Mouse (Mus musculus) kidney, postnatal 0 days (tissue): ENCODE data around the gene 1700056E22Rik. TPM values are rescaled to one million over a fixed set of nuclear protein-coding genes. Genes with fewer than 3 reads are reported as not detected.
A peak's percentile ranks its signal among the peaks of the same experiment; 100 is the strongest.

ENCODE experiments used
- ATAC-seq: fragments of 200-750 bp; cut with Nextera tagmentation; replicated peaks from 2 replicates; pipeline ENCODE4 v1.8.0; 2017; ENCODE audit warnings: low read depth, moderate number of reproducible peaks, moderate TSS enrichment, moderate library complexity; ENCODE audit not compliant: low FRiP score
- DNase-seq: peaks from one replicate; pipeline ENCODE4 v3.0.0-alpha.2; 2016; ENCODE audit warnings: low spot score
- H3K27ac ChIP-seq: fragments of 300-500 bp; sonication (generic); 2 replicates; pipeline ENCODE4 v1.5.1; 2014; ENCODE audit warnings: mild to moderate bottlenecking
- H3K27me3 ChIP-seq: fragments of 300-500 bp; sonication (generic); 2 replicates; pipeline ENCODE4 v1.6.1; 2014; ENCODE audit warnings: low read length, mixed read lengths; ENCODE audit not compliant: insufficient read depth
- H3K36me3 ChIP-seq: fragments of 300-500 bp; sonication (generic); 2 replicates; pipeline ENCODE4 v1.6.1; 2014; ENCODE audit warnings: low read length, mixed read lengths; ENCODE audit not compliant: insufficient read depth
- H3K4me1 ChIP-seq: fragments of 300-500 bp; sonication (generic); replicated peaks from 2 replicates; pipeline ENCODE4 v1.6.1; 2014; ENCODE audit warnings: antibody characterized with exemption, low read length, mixed read lengths; ENCODE audit not compliant: insufficient read depth
- H3K4me2 ChIP-seq: fragments of 300-500 bp; sonication (generic); 2 replicates; pipeline ENCODE4 v1.6.1; 2014; ENCODE audit warnings: mild to moderate bottlenecking, low read length, moderate library complexity, mixed read lengths
- H3K4me3 ChIP-seq: fragments of 300-500 bp; sonication (generic); replicated peaks from 2 replicates; pipeline ENCODE4 v1.5.1; 2014; ENCODE audit warnings: low read depth, low read length
- H3K9ac ChIP-seq: fragments of 300-500 bp; sonication (generic); 2 replicates; pipeline ENCODE4 v1.6.1; 2014; ENCODE audit warnings: low read depth, low read length
- H3K9me3 ChIP-seq: fragments of 300-500 bp; sonication (generic); replicated peaks from 2 replicates; pipeline ENCODE4 v1.6.1; 2016; ENCODE audit warnings: low read length, inconsistent platforms, mixed read lengths
- CTCF ChIP-seq: IDR thresholded peaks from 2 replicates; pipeline ENCODE4 v1.5.1; 2016; ENCODE audit warnings: antibody characterized with exemption, low read depth, mild to moderate bottlenecking, moderate library complexity
- WGBS: fragments of 180-500 bp; shearing (Covaris S2); extraction: QIAGEN DNeasy Blood & Tissue Kit; methylation state at CpG from one replicate; pipeline ENCODE4 v1.1.7; 2014; 5-methylcytosine and 5-hydroxymethylcytosine counted together
- polyA plus RNA-seq: library from polyadenylated mRNA; unstranded; fragments of >200 nt; fragmentation: Nextera tagmentation; extraction: Ambion mirVana; gene quantifications from 2 replicates; pipeline ENCODE4 v1.2.1, GENCODE M21; 2015

Gene 1700056E22Rik
- polyA plus RNA-seq, 1 experiment from 2014 or later, result 2.3 TPM

DNA sequence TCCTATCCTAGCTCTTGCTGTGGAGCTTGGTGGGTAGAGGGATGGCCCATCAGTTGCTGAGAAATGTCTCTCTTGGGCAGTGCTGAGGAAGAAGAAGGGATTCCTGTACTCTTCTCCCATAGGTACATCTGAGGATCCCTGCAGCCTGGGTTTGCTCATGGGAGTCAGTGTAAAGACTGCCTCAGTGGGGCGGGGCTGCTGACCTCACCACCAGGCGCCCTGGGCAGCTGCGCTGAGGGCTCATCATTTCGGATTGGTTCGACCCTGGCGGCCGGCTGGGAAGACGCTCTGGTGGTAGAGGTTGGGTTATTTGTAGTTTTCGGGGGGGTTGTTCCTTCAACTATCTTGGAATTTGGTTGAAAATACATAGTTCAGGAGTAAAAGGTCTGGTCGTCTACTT lies 5.2 kb upstream of the 1700056E22Rik start:
- H3K9ac ChIP-seq, result no peak overlapping the region
- DNase-seq (no peak), ATAC-seq (no peak)
- 95% methylated on average over 10 of the region's 10 CpGs for WGBS
- peaks cover 6% of the 10 kb centered on the region; the same call in 1 of the 2 replicates for H3K4me1 ChIP-seq
- no peaks in the 10 kb centered on the region for H3K36me3 ChIP-seq
- no peak overlapping the region for H3K4me3 ChIP-seq
- no peak for TF ChIP-seq CTCF
- no peak overlapping the region for H3K27ac ChIP-seq
- no peaks in the 10 kb centered on the region for H3K27me3 ChIP-seq
- H3K4me2 ChIP-seq, result no peak overlapping the region
- H3K9me3 ChIP-seq, result no peaks in the 10 kb centered on the region

DNA sequence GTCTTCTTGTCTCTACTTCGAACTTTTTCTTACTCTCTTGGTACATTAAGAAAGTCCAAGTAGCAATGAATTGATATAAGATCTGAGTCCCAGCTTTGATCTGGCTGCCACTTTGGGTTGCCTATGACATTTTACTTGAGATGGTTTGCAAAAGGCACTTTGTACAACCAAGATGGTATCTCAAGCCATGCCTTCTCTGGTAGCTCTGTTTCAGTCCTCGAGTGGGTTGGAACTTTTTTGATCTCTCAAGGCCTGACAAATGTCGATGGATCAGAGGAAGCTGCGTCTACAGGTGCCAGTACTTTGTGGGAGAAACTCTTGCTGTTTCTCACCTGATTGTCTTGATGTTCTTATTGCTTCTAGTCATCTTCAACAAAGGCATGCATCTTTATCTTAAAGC lies 3.7 kb upstream of the 1700056E22Rik start:
- H3K9me3 ChIP-seq, result no peaks in the 10 kb centered on the region
- H3K36me3 ChIP-seq, result no peaks in the 10 kb centered on the region
- no peak for ATAC-seq

DNA sequence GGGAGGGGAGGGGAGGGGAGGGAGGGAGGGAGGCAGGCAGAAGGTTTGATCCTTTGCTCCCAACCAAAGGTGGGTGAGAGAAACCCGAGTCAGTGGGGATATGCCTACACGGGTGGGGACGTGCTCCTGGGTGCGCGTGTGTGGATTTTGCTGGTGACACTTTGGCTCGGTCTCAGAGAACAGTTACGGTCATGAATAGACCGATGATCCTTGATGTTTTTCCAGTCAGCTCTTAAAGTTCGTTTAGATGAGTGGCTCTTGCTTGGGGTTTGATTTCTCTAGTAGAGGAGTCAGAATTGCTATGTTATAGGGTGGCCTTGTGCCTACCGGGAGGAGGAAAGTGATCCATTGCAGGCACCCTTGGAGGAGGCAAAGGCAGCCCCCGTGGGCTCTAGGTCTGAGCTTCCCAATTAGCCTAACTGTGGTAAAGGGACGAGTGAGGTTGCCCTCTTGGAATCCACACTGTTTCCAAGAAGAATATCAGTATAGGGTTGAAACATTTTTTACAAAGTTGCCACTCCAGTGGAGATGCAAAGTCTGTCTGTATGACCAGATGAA lies 1.3 kb upstream of the 1700056E22Rik start:
- Histone ChIP-seq H3K9ac (peak overlapping the region; percentile 31), H3K36me3 (no peaks in the 10 kb centered on the region), H3K9me3 (no peaks in the 10 kb centered on the region), H3K4me1 (peaks cover 6% of the 10 kb centered on the region; the same call in 1 of the 2 replicates), H3K27ac (no peak overlapping the region), H3K4me2 (peak overlapping the region; percentile 66), H3K27me3 (no peaks in the 10 kb centered on the region), H3K4me3 (peak overlapping the region; percentile 46)
- ATAC-seq (no peak), DNase-seq (no peak)
- TF ChIP-seq CTCF, result no peak
- WGBS, result 7% methylated on average over 12 of the region's 12 CpGs

More for the DNA sequence above, 3.7 kb upstream of the 1700056E22Rik start:
- Histone ChIP-seq H3K27ac (no peak overlapping the region), H3K27me3 (no peaks in the 10 kb centered on the region), H3K4me3 (no peak overlapping the region), H3K4me1 (peaks cover 6% of the 10 kb centered on the region; the same call in 1 of the 2 replicates), H3K9ac (no peak overlapping the region), H3K4me2 (no peak overlapping the region)
- no peak for DNase-seq
- whole genome bisulfite sequencing, result 86% methylated on average over 4 of the region's 4 CpGs
- TF ChIP-seq CTCF, result no peak

DNA sequence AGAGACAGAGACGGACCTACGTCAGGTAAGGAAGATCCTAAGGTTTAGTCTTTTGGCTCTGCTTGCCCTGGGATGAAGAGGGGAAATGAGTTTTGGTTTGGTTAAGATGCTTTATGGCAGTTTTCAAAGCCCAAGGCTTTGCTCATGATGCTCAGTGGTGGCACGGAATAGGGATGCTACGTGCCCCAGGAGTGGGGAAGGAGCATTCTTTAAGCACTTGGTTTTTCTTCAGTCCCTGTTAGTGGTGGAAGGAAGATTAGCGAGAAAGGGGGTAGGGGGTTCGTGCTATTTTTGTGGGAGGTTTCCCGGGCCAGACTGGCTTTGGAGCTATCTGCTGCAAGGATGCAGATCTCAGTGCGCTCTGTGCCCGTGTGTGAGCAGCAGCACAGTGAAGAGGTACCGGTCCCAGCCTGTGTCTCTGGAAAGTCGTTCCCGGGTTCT lies 660 bp upstream of the 1700056E22Rik start:
- Histone ChIP-seq H3K4me1 (peaks cover 6% of the 10 kb centered on the region; the same call in 1 of the 2 replicates), H3K36me3 (no peaks in the 10 kb centered on the region), H3K4me2 (peak overlapping the region; percentile 66), H3K4me3 (peak overlapping the region; percentile 46), H3K27ac (peak overlapping the region; percentile 0; the same call in 1 of the 2 replicates), H3K27me3 (no peaks in the 10 kb centered on the region), H3K9ac (peak overlapping the region; percentile 31), H3K9me3 (no peaks in the 10 kb centered on the region)
- ATAC-seq, result no peak
- peak; percentile 33 for DNase-seq
- WGBS, result 0% methylated on average over 12 of the region's 12 CpGs
- no peak for TF ChIP-seq CTCF

DNA sequence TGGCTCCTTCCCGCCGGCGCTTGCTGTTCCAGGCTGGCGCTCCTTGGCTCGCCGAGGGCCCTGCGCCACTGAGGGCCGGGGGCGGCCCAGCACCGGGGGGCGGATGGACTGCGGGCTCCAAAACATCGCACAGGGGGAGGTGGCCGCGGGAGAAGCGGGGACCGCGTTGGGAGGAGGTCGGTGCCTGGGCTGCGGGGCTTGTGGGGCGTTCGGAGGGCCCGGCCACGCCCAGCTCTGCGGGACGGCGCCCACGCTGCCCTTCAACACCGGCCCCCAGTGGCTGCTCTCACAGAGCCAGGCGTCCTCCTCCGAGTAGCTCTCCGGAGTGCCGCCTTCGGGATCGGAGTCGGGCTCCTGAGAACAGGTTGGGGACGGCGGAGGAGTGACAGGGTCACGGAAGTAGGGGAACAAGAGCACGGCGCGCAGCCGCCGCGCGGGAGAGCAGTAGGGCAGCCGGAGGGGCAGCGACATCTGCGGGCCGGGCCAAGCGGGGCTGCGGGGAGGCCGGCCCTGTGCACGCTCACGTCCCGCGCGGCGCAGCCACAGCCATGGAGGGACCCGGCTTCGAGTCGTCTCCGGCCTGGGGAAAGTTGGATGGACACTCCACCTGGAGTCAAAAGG lies 601 bp downstream of the 1700056E22Rik start:
- peak; percentile 31; the same call in 1 of the 2 replicates for TF ChIP-seq CTCF
- WGBS, result under 1% methylated on average over 61 of the region's 63 CpGs
- Histone ChIP-seq H3K4me3 (peak overlapping the region; percentile 46), H3K27me3 (no peaks in the 10 kb centered on the region), H3K27ac (peak overlapping the region; percentile 91), H3K4me2 (peak overlapping the region; percentile 72), H3K9ac (peak overlapping the region; percentile 75), H3K9me3 (no peaks in the 10 kb centered on the region), H3K36me3 (no peaks in the 10 kb centered on the region), H3K4me1 (peaks cover 6% of the 10 kb centered on the region; the same call in 1 of the 2 replicates)
- DNase-seq (no peak), ATAC-seq (peak; percentile 70)

DNA sequence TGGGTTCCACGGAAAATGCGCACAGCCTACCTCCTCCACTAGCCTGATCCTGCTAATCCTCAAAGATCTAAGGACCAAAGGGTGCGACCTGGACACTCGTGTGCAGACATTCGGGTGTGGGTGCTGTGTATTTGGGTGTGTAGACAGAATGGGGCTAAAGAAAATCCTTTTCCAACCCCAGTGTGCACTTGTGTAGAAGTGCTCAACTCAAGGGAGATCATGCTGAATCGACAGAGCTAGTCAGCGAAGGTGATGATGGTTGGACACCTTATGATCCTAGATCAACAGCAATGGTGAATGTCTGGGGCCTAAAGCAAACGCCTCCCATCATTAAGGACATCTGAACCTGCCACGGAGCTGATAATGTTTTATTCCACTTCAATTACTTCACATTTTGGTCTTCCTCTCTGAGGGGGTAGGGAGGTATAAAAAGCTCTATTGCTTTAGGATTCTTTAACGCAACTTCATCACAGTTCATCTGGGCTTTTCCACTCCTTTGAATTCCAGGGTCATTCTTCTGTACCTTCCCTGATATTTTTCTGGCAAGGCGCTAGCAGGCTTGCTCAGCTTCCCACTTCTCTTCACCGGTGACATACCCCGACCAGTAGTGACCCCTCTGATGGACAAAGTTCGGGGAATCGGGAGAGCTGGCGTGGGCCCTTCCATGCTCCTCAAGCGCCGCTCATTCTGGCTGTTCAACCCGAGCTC lies 1.3 kb downstream of the 1700056E22Rik start:
- 25% methylated on average over 19 of the region's 19 CpGs for WGBS
- Histone ChIP-seq H3K4me3 (peak overlapping the region; percentile 46), H3K4me1 (peaks cover 6% of the 10 kb centered on the region; the same call in 1 of the 2 replicates), H3K9me3 (no peaks in the 10 kb centered on the region), H3K4me2 (peak overlapping the region; percentile 72), H3K9ac (peak overlapping the region; percentile 75), H3K36me3 (no peaks in the 10 kb centered on the region), H3K27me3 (no peaks in the 10 kb centered on the region), H3K27ac (peak overlapping the region; percentile 91)
- no peak for TF ChIP-seq CTCF
- peak; percentile 49 for DNase-seq
- ATAC-seq, result no peak
